Mouse (Mus musculus) limb, embryonic 14.5 days (tissue): ENCODE measurements around the gene Ly6g6f. TPM values are rescaled to one million over a fixed set of nuclear protein-coding genes. Genes with fewer than 3 reads are reported as not detected.

Experiments used
- ATAC-seq: fragments of 200-750 bp; cut with Nextera tagmentation; 2 replicates; pipeline ENCODE4 v1.8.0; 2017; ENCODE audit warnings: low read depth, moderate number of reproducible peaks, moderate TSS enrichment; ENCODE audit not compliant: low FRiP score
- DNase-seq: peaks from one replicate; pipeline ENCODE4 v3.0.0-alpha.2; 2015; ENCODE audit warnings: low spot score
- H3K27ac ChIP-seq: fragments of 300-500 bp; sonication (generic); replicated peaks from 2 replicates; pipeline ENCODE4 v1.5.1; 2014; ENCODE audit warnings: low read depth, mild to moderate bottlenecking, low read length, moderate library complexity, mixed read lengths
- H3K27me3 ChIP-seq: fragments of 300-500 bp; sonication (generic); 2 replicates; pipeline ENCODE4 v1.6.1; 2014; ENCODE audit warnings: low read length, mixed read lengths; ENCODE audit not compliant: control insufficient read depth, insufficient read depth
- H3K36me3 ChIP-seq: fragments of 300-500 bp; sonication (generic); 2 replicates; pipeline ENCODE4 v1.6.1; 2014; ENCODE audit warnings: mild to moderate bottlenecking, low read length, moderate library complexity, mixed read lengths; ENCODE audit not compliant: control insufficient read depth, insufficient read depth
- H3K4me1 ChIP-seq: fragments of 300-500 bp; sonication (generic); 2 replicates; pipeline ENCODE4 v1.6.1; 2014; ENCODE audit warnings: antibody characterized with exemption, low read length, mixed read lengths; ENCODE audit not compliant: control insufficient read depth, insufficient read depth
- H3K4me2 ChIP-seq: fragments of 300-500 bp; sonication (generic); replicated peaks from 2 replicates; pipeline ENCODE4 v1.6.1; 2014; ENCODE audit warnings: low read depth, mild to moderate bottlenecking, low read length, moderate library complexity; ENCODE audit not compliant: severe bottlenecking
- H3K4me3 ChIP-seq: fragments of 300-500 bp; sonication (generic); replicated peaks from 2 replicates; pipeline ENCODE4 v1.5.1; 2014; ENCODE audit warnings: low read length
- H3K9ac ChIP-seq: fragments of 300-500 bp; sonication (generic); 2 replicates; pipeline ENCODE4 v1.6.1; 2014; ENCODE audit warnings: mild to moderate bottlenecking, low read depth, low read length, moderate library complexity; ENCODE audit not compliant: severe bottlenecking
- H3K9me3 ChIP-seq: fragments of 300-500 bp; sonication (generic); 2 replicates; pipeline ENCODE4 v1.6.1; 2016; ENCODE audit warnings: low read length; ENCODE audit not compliant: control insufficient read depth
- POLR2A ChIP-seq: fragments of 200-500 bp; IDR thresholded peaks from 2 replicates; pipeline ENCODE4 v1.8.0; 2012; ENCODE audit warnings: inconsistent platforms, mild to moderate bottlenecking, moderate library complexity, borderline replicate concordance; ENCODE audit not compliant: insufficient read depth, insufficient read length; ENCODE audit errors: extremely low read depth
- WGBS: fragments of 180-500 bp; shearing (Covaris S2); extraction: QIAGEN DNeasy Blood & Tissue Kit; methylation state at CpG from one replicate; pipeline ENCODE4 v1.1.7; 2014; 5-methylcytosine and 5-hydroxymethylcytosine counted together
- polyA plus RNA-seq, 2 experiments: library from polyadenylated mRNA; depleted of rRNA in 1 of 2; stranded (reverse) in 1 of 2; unstranded in 1 of 2; fragments of >200 nt; fragmentation: Nextera tagmentation in 1 of 2; extraction: Ambion mirVana in 1 of 2; gene quantifications; 2 replicates each; pipeline versions ENCODE4 v1.2.1 to v1.2.3; 2012 to 2014

The Ly6g6f gene
- polyA plus RNA-seq (2012; rRNA removed) (0.14 and 0.73 TPM in 2 replicates), polyA plus RNA-seq (2014; fragmentation: Nextera tagmentation; extraction: Ambion mirVana) (0.28 TPM in 1 of 2 replicates, not detected in the other)

GRCm38 (mm10) chr17:35085208-35085865 lies at the start of gene Ly6g6f:
Gene Ly6g6f (minus strand): TSS chr17:35085610.
- H3K4me1 ChIP-seq = peaks cover 5% of the 10 kb centered on the region
- no peaks in the 10 kb centered on the region for H3K36me3 ChIP-seq
- H3K27me3 ChIP-seq = no peaks in the 10 kb centered on the region
- H3K4me3 ChIP-seq = no peak within 1 kb of the TSS
- no peak for ATAC-seq
- TF ChIP-seq POLR2A = no peak
- no peak within 1 kb of the TSS for H3K4me2 ChIP-seq
- H3K9ac ChIP-seq = no peak within 1 kb of the TSS
- H3K27ac ChIP-seq = no peak within 1 kb of the TSS
- 70% methylated on average over 7 of the region's 7 CpGs for WGBS
- DNase-seq = no peak
- H3K9me3 ChIP-seq = no peaks in the 10 kb centered on the region

GRCm38 (mm10) chr17:35134801-35135590 lies 49.6 kb upstream of the Ly6g6f start, which contains the start of gene Bag6:
Gene Bag6 (plus strand): TSS chr17:35135178.
- peak within 1 kb of the TSS; percentile 81 for H3K9ac ChIP-seq
- peak; percentile 26; the same call in 1 of the 2 replicates for TF ChIP-seq POLR2A
- peak within 1 kb of the TSS; percentile 88 for H3K27ac ChIP-seq
- DNase-seq (peak; percentile 94), ATAC-seq (peak; percentile 93)
- peak within 1 kb of the TSS; percentile 73 for H3K4me3 ChIP-seq
- no peaks in the 10 kb centered on the region for H3K27me3 ChIP-seq
- peaks cover 25% of the 10 kb centered on the region for H3K36me3 ChIP-seq
- H3K9me3 ChIP-seq = no peaks in the 10 kb centered on the region
- H3K4me2 ChIP-seq = peak within 1 kb of the TSS; percentile 73
- peaks cover 9% of the 10 kb centered on the region; the same call in 1 of the 2 replicates for H3K4me1 ChIP-seq
- WGBS = under 1% methylated on average over 63 of the region's 66 CpGs

- Histone ChIP-seq H3K4me1 (peaks cover 9% of the 10 kb centered on the region; the same call in 1 of the 2 replicates), H3K27ac (no peak overlapping the region), H3K4me3 (no peak overlapping the region), H3K9me3 (no peaks in the 10 kb centered on the region), H3K4me2 (no peak overlapping the region), H3K9ac (no peak overlapping the region), H3K27me3 (no peaks in the 10 kb centered on the region), H3K36me3 (peaks cover 15% of the 10 kb centered on the region)
- ATAC-seq (no peak), DNase-seq (no peak)
- WGBS = 97% methylated on average over 7 of the region's 7 CpGs
- no peak for TF ChIP-seq POLR2A
These were observed 48.1 kb upstream of the Ly6g6f start for GRCm38 (mm10) chr17:35133517-35133916.

GRCm38 (mm10) chr17:35132174-35132560 lies 46.8 kb upstream of the Ly6g6f start:
- peaks cover 11% of the 10 kb centered on the region for H3K4me1 ChIP-seq
- WGBS = 76% methylated on average over 3 of the region's 3 CpGs
- ATAC-seq (no peak), DNase-seq (no peak)
- H3K4me3 ChIP-seq = no peak overlapping the region
- peaks cover 16% of the 10 kb centered on the region for H3K36me3 ChIP-seq
- TF ChIP-seq POLR2A = no peak
- no peaks in the 10 kb centered on the region for H3K9me3 ChIP-seq
- no peak overlapping the region for H3K4me2 ChIP-seq
- H3K9ac ChIP-seq = no peak overlapping the region
- no peak overlapping the region for H3K27ac ChIP-seq
- H3K27me3 ChIP-seq = no peaks in the 10 kb centered on the region

GRCm38 (mm10) chr17:35131500-35132173 lies 46.2 kb upstream of the Ly6g6f start, which contains the start of gene Apom:
Gene Apom (minus strand): TSS chr17:35132050.
- Histone ChIP-seq H3K4me3 (no peak within 1 kb of the TSS), H3K4me2 (no peak within 1 kb of the TSS), H3K9me3 (no peaks in the 10 kb centered on the region), H3K9ac (no peak within 1 kb of the TSS), H3K27ac (no peak within 1 kb of the TSS), H3K4me1 (peaks cover 11% of the 10 kb centered on the region), H3K27me3 (no peaks in the 10 kb centered on the region), H3K36me3 (peaks cover 16% of the 10 kb centered on the region)
- 84% methylated on average over 15 of the region's 15 CpGs for WGBS
- no peak for DNase-seq
- ATAC-seq = no peak
- no peak for TF ChIP-seq POLR2A
